Mouse (Mus musculus): ENCODE data around the gene Cfap300. TPM values are rescaled to one million over a fixed set of nuclear protein-coding genes. Genes with fewer than 3 reads are reported as not detected.

Cfap300 gene
- total RNA-seq (2023), result not detected

GRCm38 (mm10) chr9:8042338-8043043, at the start of gene Cfap300:
TSS of gene Cfap300 (minus strand) at chr9:8042823.

DNA sequence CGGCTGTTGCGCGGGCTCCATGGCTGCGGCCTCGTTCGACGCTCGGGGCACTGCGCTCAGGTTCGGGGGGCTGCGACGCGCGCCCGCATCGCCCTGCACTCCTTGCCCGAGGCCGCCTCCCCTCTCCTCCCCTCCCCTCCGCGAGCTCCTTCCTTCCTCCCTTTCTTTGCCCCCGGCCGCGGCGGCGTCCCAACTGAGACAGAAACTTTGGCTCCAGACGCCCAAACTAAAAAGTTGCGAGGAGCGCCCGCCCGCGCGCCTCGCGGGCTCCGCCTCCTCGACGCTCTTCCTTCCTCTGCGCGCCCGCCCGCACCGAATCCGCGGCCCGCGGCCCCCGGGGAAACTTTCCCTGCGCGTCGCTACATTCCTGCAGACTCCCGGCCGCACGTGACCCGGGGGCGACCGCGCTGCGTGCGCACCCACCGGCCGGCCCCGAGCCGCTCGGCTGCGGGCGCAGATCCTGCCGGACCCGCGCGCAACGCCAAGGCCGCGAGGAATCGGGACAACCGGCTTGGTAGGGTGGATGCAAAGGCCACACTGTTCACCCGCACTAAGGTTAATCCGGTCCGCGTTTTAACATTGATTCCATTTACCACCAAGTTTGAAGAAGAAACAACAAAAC, 38.1 kb downstream of the Cfap300 start, which contains the start of gene Yap1:
Yap1 (minus strand) TSS at position 227 of the 622 bp plus-strand sequence.

Other genes with a start within 250 kb of the Cfap300 start
- 10 to 100 TPM; 50.1 to 60.8 TPM for gene Birc2, start 205.8 kb downstream of the Cfap300 start, total RNA-seq (2023)
- 100 to 1,000 TPM; 395 to 461 TPM for gene Birc3, start 169.6 kb downstream of the Cfap300 start, total RNA-seq (2023)
- gene Yap1, start 38.2 kb downstream of the Cfap300 start, total RNA-seq (2023), result under 1 TPM in 1 of 2 experiments, not detected in 1; 0.15 TPM
- gene Cep126, start 91.5 kb upstream of the Cfap300 start, total RNA-seq (2023), result not detected

Measured in monocyte, adult 59 days (primary cell).